Mouse (Mus musculus) brain, embryonic 14.5 days (tissue): Measurements from ENCODE around the gene Cptp.

Source experiments
- CTCF ChIP-seq: fragments of 200-500 bp; IDR thresholded peaks from 2 replicates; pipeline ENCODE4 v1.5.1; 2012; ENCODE audit warnings: inconsistent platforms, mild to moderate bottlenecking, moderate library complexity, borderline replicate concordance; ENCODE audit not compliant: insufficient read depth, insufficient read length; ENCODE audit errors: extremely low read depth
- POLR2A ChIP-seq: fragments of 200-500 bp; IDR thresholded peaks from 2 replicates; pipeline ENCODE4 v1.6.1; 2012; ENCODE audit warnings: mild to moderate bottlenecking, inconsistent platforms, borderline replicate concordance; ENCODE audit not compliant: poor library complexity, insufficient read depth, insufficient read length, severe bottlenecking; ENCODE audit errors: extremely low read depth

DNA sequence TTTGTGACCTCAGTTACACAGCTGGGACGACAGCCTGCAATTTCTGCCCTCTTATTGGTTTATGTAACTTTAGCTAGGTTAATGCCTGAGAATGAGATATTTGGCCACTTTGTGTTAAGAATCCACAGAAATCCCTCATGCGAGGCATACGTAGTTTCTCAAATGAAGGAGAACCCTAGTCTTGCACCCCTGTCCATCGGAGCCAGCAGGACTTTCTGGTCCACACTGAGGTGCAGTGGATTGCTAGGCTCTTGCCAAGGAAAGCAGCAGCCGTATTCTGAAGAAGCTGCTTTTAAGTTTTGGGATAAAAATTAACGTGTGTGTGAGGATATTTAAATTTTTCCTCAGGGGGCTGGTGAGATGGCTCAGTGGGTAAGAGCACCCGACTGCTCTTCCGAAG, 38.6 kb downstream of the Cptp start:
- TF ChIP-seq CTCF: no peak
- no peak for TF ChIP-seq POLR2A
